In the genomic region with DNA sequence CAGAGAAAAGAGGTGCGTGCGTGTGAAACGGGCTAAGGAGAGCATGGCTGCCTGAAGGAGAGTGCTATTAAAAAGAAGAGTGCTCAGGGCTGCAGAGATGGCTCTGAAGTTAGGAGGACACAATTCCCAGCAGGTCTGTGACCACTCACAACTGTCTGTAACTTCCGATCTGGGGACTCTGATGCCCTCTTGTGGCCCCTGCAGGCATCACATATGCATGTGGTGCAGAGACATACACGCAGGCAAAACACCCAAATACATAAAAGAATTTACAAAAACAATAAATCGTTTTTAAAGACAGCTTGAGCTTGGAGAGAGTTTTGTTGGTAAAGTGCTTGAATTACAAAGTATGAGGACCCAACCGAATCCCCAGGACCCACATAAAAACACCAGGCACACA, we compare ENCODE assay signal across 9 mouse cellular contexts. TPM values are rescaled to one million over a fixed set of nuclear protein-coding genes. Genes with fewer than 3 reads are reported as not detected.
DNase-seq lines count a peak whose midpoint lies in the region; ATAC-seq and TF ChIP-seq lines count a peak whose summit lies in the region.
"Had no signal": no experiment of that assay in that cellular context is flagged by ENCODE, and none has a peak within 500 bp of the region (broad histone marks: within the 10 kb centered on the region; RNA-seq: fewer than 3 reads in every experiment).

No protein-coding gene starts in this region.

- peak; percentile 66 for TF ChIP-seq RAD21 in CH12.LX (IDR thresholded peaks at IDR 0.05; ENCODE audit: low read depth, low read length)

- dilution Hi-C loops in CH12.LX (cut with MboI; ENCODE audit: extremely low pct_ligation_motif_present, extremely low pct_unique_long_range_greater_than_20kb, low sequenced_read_pairs), result no loop called here

- peak; percentile 79 for DNase-seq in intestine, embryonic 14.5 days (ENCODE audit: low spot score)
- DNase-seq in A20 (ENCODE audit: low read depth, low spot score) (peak; percentile 69), CH12.LX (ENCODE audit: extremely low read depth) (peak; percentile 64)
- peak; percentile 68 for DNase-seq in liver, postnatal 0 days
- peak; percentile 73 for DNase-seq in stomach, postnatal 0 days (ENCODE audit: low spot score)

- H3K36me3 ChIP-seq in intestine, embryonic 14.5 days (ENCODE audit: control insufficient read depth, insufficient read depth, low read length), result no peaks in the 10 kb centered on the region
- no peaks in the 10 kb centered on the region; the same call in 1 of the 2 replicates for H3K36me3 ChIP-seq in intestine, embryonic 15.5 days
- no peaks in the 10 kb centered on the region for H3K36me3 ChIP-seq in CH12.LX (replicated peaks in 1 of 2; ENCODE audit: control insufficient read depth in 1 of 2, insufficient read depth in 1 of 2, low read length in 1 of 2)
- no peaks in the 10 kb centered on the region; the same call in 1 of the 2 replicates for H3K36me3 ChIP-seq in liver, postnatal 0 days (replicated peaks; ENCODE audit: insufficient read depth, low read length)
- H3K36me3 ChIP-seq in stomach, postnatal 0 days (ENCODE audit: control insufficient read depth, insufficient read depth, low read length), result no peaks in the 10 kb centered on the region

- no peak overlapping the region for H3K9ac ChIP-seq in intestine, embryonic 14.5 days (ENCODE audit: low read length)
- no peak overlapping the region for H3K9ac ChIP-seq in intestine, embryonic 15.5 days
- H3K9ac ChIP-seq in CH12.LX (ENCODE audit: insufficient read depth, low read depth), result no peak overlapping the region
- H3K9ac ChIP-seq in liver, postnatal 0 days (replicated peaks), result no peak overlapping the region
- H3K9ac ChIP-seq in stomach, postnatal 0 days (ENCODE audit: low read length), result no peak overlapping the region

- TF ChIP-seq EP300 in CH12.LX (IDR thresholded peaks at IDR 0.05; ENCODE audit: low read length), result no peak
- TF ChIP-seq EP300 in liver, postnatal 0 days (IDR thresholded peaks at IDR 0.05; ENCODE audit: low read depth), result no peak
- TF ChIP-seq EP300 in stomach, postnatal 0 days (optimal IDR thresholded peaks at IDR 0.05), result no peak

- H3K4me2 ChIP-seq in intestine, embryonic 14.5 days (ENCODE audit: low read length), result no peak overlapping the region
- H3K4me2 ChIP-seq in intestine, embryonic 15.5 days (replicated peaks), result no peak overlapping the region
- no peak overlapping the region for H3K4me2 ChIP-seq in CH12.LX (ENCODE audit: insufficient read depth, low read depth, poor library complexity, severe bottlenecking)
- H3K4me2 ChIP-seq in liver, postnatal 0 days (ENCODE audit: low read depth, low read length), result no peak overlapping the region
- H3K4me2 ChIP-seq in stomach, postnatal 0 days (replicated peaks; ENCODE audit: low read depth), result no peak overlapping the region

- WGBS in intestine, embryonic 14.5 days, result 38% methylated on average over 7 of the region's 7 CpGs
- WGBS in intestine, embryonic 15.5 days, result 36% methylated on average over 7 of the region's 7 CpGs
- WGBS in liver, postnatal 0 days (ENCODE audit: insufficient replicate concordance), result 31% methylated on average over 7 of the region's 7 CpGs
- WGBS in stomach, postnatal 0 days, result 37% methylated on average over 7 of the region's 7 CpGs

- no peak overlapping the region for H3K4me3 ChIP-seq in intestine, embryonic 14.5 days (ENCODE audit: low read depth, low read length)
- no peak overlapping the region for H3K4me3 ChIP-seq in intestine, embryonic 15.5 days (replicated peaks)
- H3K4me3 ChIP-seq in CH12.LX (replicated peaks in 1 of 3; ENCODE audit: low read depth in 2 of 3, low read length in 2 of 3, poor library complexity in 1 of 3), result no peak overlapping the region
- H3K4me3 ChIP-seq in cortical plate, adult 2 months (ENCODE audit: insufficient read depth, low read length), result no peak overlapping the region
- H3K4me3 ChIP-seq in liver, postnatal 0 days (ENCODE audit: low read depth, low read length), result no peak overlapping the region
- no peak overlapping the region for H3K4me3 ChIP-seq in stomach, postnatal 0 days (ENCODE audit: low read depth, low read length)

- no peaks in the 10 kb centered on the region for H3K79me2 ChIP-seq in CH12.LX (replicated peaks; ENCODE audit: control insufficient read depth, extremely low read depth, insufficient read depth, poor library complexity, severe bottlenecking)

- TF ChIP-seq CTCF in CH12.LX (conservative IDR thresholded peaks at IDR 0.05 in 1 of 2, IDR thresholded peaks at IDR 0.05 in 1 of 2; ENCODE audit: low read depth in 2 of 2, low read length in 2 of 2), result peak; percentile 77 to 87
- peak; percentile 51 for TF ChIP-seq CTCF in cortical plate, adult 2 months (IDR thresholded peaks at IDR 0.05; ENCODE audit: extremely low read depth, insufficient read depth, low read length)
- TF ChIP-seq CTCF in liver, postnatal 0 days (IDR thresholded peaks at IDR 0.05; ENCODE audit: low read depth), result peak; percentile 76
- TF ChIP-seq CTCF in stomach, postnatal 0 days (IDR thresholded peaks at IDR 0.05; ENCODE audit: low read depth), result peak; percentile 81

- H3K4me1 ChIP-seq in intestine, embryonic 14.5 days (replicated peaks; ENCODE audit: control insufficient read depth, insufficient read depth, low read length), result no peaks in the 10 kb centered on the region
- peaks cover 16% of the 10 kb centered on the region for H3K4me1 ChIP-seq in intestine, embryonic 15.5 days (replicated peaks)
- peaks cover 6 to 14% of the 10 kb centered on the region in 2 experiments; a peak in 3 of 4 replicates for H3K4me1 ChIP-seq in CH12.LX (ENCODE audit: control insufficient read depth in 1 of 2, insufficient read depth in 2 of 2)
- no peaks in the 10 kb centered on the region for H3K4me1 ChIP-seq in cortical plate, adult 2 months (ENCODE audit: control insufficient read depth, insufficient read depth, low read length)
- H3K4me1 ChIP-seq in liver, postnatal 0 days (ENCODE audit: insufficient read depth), result peaks cover 7% of the 10 kb centered on the region; the same call in 1 of the 2 replicates
- no peaks in the 10 kb centered on the region for H3K4me1 ChIP-seq in stomach, postnatal 0 days (replicated peaks; ENCODE audit: control insufficient read depth, insufficient read depth)

- H3K27me3 ChIP-seq in intestine, embryonic 14.5 days (replicated peaks; ENCODE audit: control insufficient read depth, insufficient read depth, low read length), result 0 out of 2 replicates have a peak, but pooled peaks cover 6% of the 10 kb centered on the region
- H3K27me3 ChIP-seq in intestine, embryonic 15.5 days (replicated peaks), result 0 out of 2 replicates have a peak, but pooled peaks cover 4% of the 10 kb centered on the region
- H3K27me3 ChIP-seq in CH12.LX (replicated peaks), result peaks cover 40% of the 10 kb centered on the region
- peaks cover 15% of the 10 kb centered on the region for H3K27me3 ChIP-seq in liver, postnatal 0 days (ENCODE audit: insufficient read depth, low read length)
- H3K27me3 ChIP-seq in stomach, postnatal 0 days (ENCODE audit: control insufficient read depth, insufficient read depth, low read length), result no peaks in the 10 kb centered on the region

- in situ Hi-C loops in CH12.LX (cut with MboI; ENCODE audit: low pct_ligation_motif_present, low pct_unique_long_range_greater_than_20kb, low sequenced_read_pairs), result no loop called here

- no peak for TF ChIP-seq POLR2A in CH12.LX (IDR thresholded peaks at IDR 0.05; ENCODE audit: low read depth, low read length)
- no peak for TF ChIP-seq POLR2A in cortical plate, adult 2 months (IDR thresholded peaks at IDR 0.05; ENCODE audit: extremely low read depth, insufficient read depth, low read length)

- no peak overlapping the region for H3K27ac ChIP-seq in intestine, embryonic 14.5 days (ENCODE audit: low read depth)
- H3K27ac ChIP-seq in intestine, embryonic 15.5 days, result no peak overlapping the region
- H3K27ac ChIP-seq in CH12.LX (ENCODE audit: insufficient read depth, low read depth), result no peak overlapping the region
- no peak overlapping the region for H3K27ac ChIP-seq in cortical plate, adult 2 months (ENCODE audit: insufficient read depth, low read length)
- H3K27ac ChIP-seq in liver, postnatal 0 days (ENCODE audit: low read depth), result no peak overlapping the region
- H3K27ac ChIP-seq in stomach, postnatal 0 days (replicated peaks), result no peak overlapping the region
- H3K27ac ChIP-seq: macrophage had no signal

- no peaks in the 10 kb centered on the region for H3K9me3 ChIP-seq in intestine, embryonic 14.5 days (ENCODE audit: control insufficient read depth, low read length)
- H3K9me3 ChIP-seq in intestine, embryonic 15.5 days, result no peaks in the 10 kb centered on the region
- H3K9me3 ChIP-seq in CH12.LX (replicated peaks; ENCODE audit: low read length), result no peaks in the 10 kb centered on the region
- no peaks in the 10 kb centered on the region for H3K9me3 ChIP-seq in liver, postnatal 0 days (ENCODE audit: low read length)
- no peaks in the 10 kb centered on the region for H3K9me3 ChIP-seq in stomach, postnatal 0 days (ENCODE audit: control insufficient read depth, low read length)

- no peak for ATAC-seq in intestine, embryonic 14.5 days (replicated peaks; ENCODE audit: low FRiP score, low TSS enrichment, low read depth)
- ATAC-seq in intestine, embryonic 15.5 days, result no peak
- ATAC-seq in liver, postnatal 0 days, result no peak
- ATAC-seq in stomach, postnatal 0 days (ENCODE audit: low FRiP score, low TSS enrichment), result no peak
- no peak; the same call in 1 of the 2 replicates for ATAC-seq in monocyte, adult 5-6 weeks (replicated peaks; ENCODE audit: insufficient number of reproducible peaks, low FRiP score, low TSS enrichment, poor library complexity, severe bottlenecking)

RNA-seq across cellular contexts. Expression of gene Cep170b, which starts 3.1 kb away (rescaled TPM):
- polyA plus RNA-seq in intestine, embryonic 14.5 days (2014; fragmentation: Nextera tagmentation; extraction: Ambion mirVana), result 15.9 and 18.3 TPM in 2 replicates
- polyA plus RNA-seq in intestine, embryonic 15.5 days (2015; fragmentation: Nextera tagmentation; extraction: Ambion mirVana), result 20.1 and 22.4 TPM in 2 replicates
- 30.6 and 39.1 TPM in 2 replicates for total RNA-seq in CH12.LX (2012; rRNA removed)
- 44.4 and 48.1 TPM in 2 replicates for total RNA-seq in CH12.LX (2014; rRNA removed)
- 44.4 and 63.1 TPM in 2 replicates for polyA plus RNA-seq in CH12.LX (2012; ENCODE audit: insufficient read length, low read depth)
- 129 and 131 TPM in 2 replicates for polyA plus RNA-seq in cortical plate, adult 2 months (2012; rRNA removed)
- 4.0 and 4.8 TPM in 2 replicates for polyA plus RNA-seq in liver, postnatal 0 days (2015; fragmentation: Nextera tagmentation; extraction: Ambion mirVana)
- polyA plus RNA-seq in stomach, postnatal 0 days (2015; fragmentation: Nextera tagmentation; extraction: Ambion mirVana), result 20.7 and 21.2 TPM in 2 replicates
- total RNA-seq in monocyte, adult 5-6 weeks (2017), result 0.29 to 0.43 TPM in 2 of 3 replicates, not detected in the other

RNA-seq across cellular contexts. Expression of gene Zbtb42, which starts 38.5 kb away (rescaled TPM):
- polyA plus RNA-seq in intestine, embryonic 14.5 days (2014; fragmentation: Nextera tagmentation; extraction: Ambion mirVana), result 9.4 and 9.8 TPM in 2 replicates
- polyA plus RNA-seq in intestine, embryonic 15.5 days (2015; fragmentation: Nextera tagmentation; extraction: Ambion mirVana), result 7.5 and 10.3 TPM in 2 replicates
- total RNA-seq in CH12.LX (2012; rRNA removed), result 0.30 and 0.63 TPM in 2 replicates
- not detected in 2 replicates for total RNA-seq in CH12.LX (2014; rRNA removed)
- polyA plus RNA-seq in CH12.LX (2012; ENCODE audit: insufficient read length, low read depth), result 0.08 and 0.11 TPM in 2 replicates
- 1.3 and 1.7 TPM in 2 replicates for polyA plus RNA-seq in cortical plate, adult 2 months (2012; rRNA removed)
- 1.3 and 1.6 TPM in 2 replicates for polyA plus RNA-seq in liver, postnatal 0 days (2015; fragmentation: Nextera tagmentation; extraction: Ambion mirVana)
- polyA plus RNA-seq in stomach, postnatal 0 days (2015; fragmentation: Nextera tagmentation; extraction: Ambion mirVana), result 11.3 and 12.1 TPM in 2 replicates
- 4.3 to 8.3 TPM (median 5.6 TPM) in 3 replicates for total RNA-seq in monocyte, adult 5-6 weeks (2017)

RNA-seq across cellular contexts. Expression of gene Akt1, which starts 42.5 kb away (rescaled TPM):
- polyA plus RNA-seq in intestine, embryonic 14.5 days (2014; fragmentation: Nextera tagmentation; extraction: Ambion mirVana), result 56.2 and 58.8 TPM in 2 replicates
- 128 and 141 TPM in 2 replicates for polyA plus RNA-seq in intestine, embryonic 15.5 days (2015; fragmentation: Nextera tagmentation; extraction: Ambion mirVana)
- 66.6 and 79.9 TPM in 2 replicates for total RNA-seq in CH12.LX (2012; rRNA removed)
- total RNA-seq in CH12.LX (2014; rRNA removed), result 69.8 and 74.4 TPM in 2 replicates
- polyA plus RNA-seq in CH12.LX (2012; ENCODE audit: insufficient read length, low read depth), result 144 and 178 TPM in 2 replicates
- 168 and 178 TPM in 2 replicates for polyA plus RNA-seq in cortical plate, adult 2 months (2012; rRNA removed)
- 26.7 and 29.3 TPM in 2 replicates for polyA plus RNA-seq in liver, postnatal 0 days (2015; fragmentation: Nextera tagmentation; extraction: Ambion mirVana)
- polyA plus RNA-seq in stomach, postnatal 0 days (2015; fragmentation: Nextera tagmentation; extraction: Ambion mirVana), result 84.5 and 98.2 TPM in 2 replicates
- 151 to 190 TPM (median 176 TPM) in 3 replicates for total RNA-seq in monocyte, adult 5-6 weeks (2017)

RNA-seq across cellular contexts. Expression of gene Pld4, which starts 43.3 kb away (rescaled TPM):
- 12.6 and 13.0 TPM in 2 replicates for polyA plus RNA-seq in intestine, embryonic 14.5 days (2014; fragmentation: Nextera tagmentation; extraction: Ambion mirVana)
- 11.6 and 12.6 TPM in 2 replicates for polyA plus RNA-seq in intestine, embryonic 15.5 days (2015; fragmentation: Nextera tagmentation; extraction: Ambion mirVana)
- 149 and 155 TPM in 2 replicates for total RNA-seq in CH12.LX (2012; rRNA removed)
- 112 and 117 TPM in 2 replicates for total RNA-seq in CH12.LX (2014; rRNA removed)
- polyA plus RNA-seq in CH12.LX (2012; ENCODE audit: insufficient read length, low read depth), result 196 and 226 TPM in 2 replicates
- 16.3 and 18.9 TPM in 2 replicates for polyA plus RNA-seq in cortical plate, adult 2 months (2012; rRNA removed)
- 20.9 and 22.4 TPM in 2 replicates for polyA plus RNA-seq in liver, postnatal 0 days (2015; fragmentation: Nextera tagmentation; extraction: Ambion mirVana)
- polyA plus RNA-seq in stomach, postnatal 0 days (2015; fragmentation: Nextera tagmentation; extraction: Ambion mirVana), result 9.6 and 9.8 TPM in 2 replicates
- 311 to 369 TPM (median 334 TPM) in 3 replicates for total RNA-seq in monocyte, adult 5-6 weeks (2017)
